Mouse (Mus musculus) liver, embryonic 12.5 days (tissue): Measurements from ENCODE around the gene Cldn10. TPM values are rescaled to one million over a fixed set of nuclear protein-coding genes. Genes with fewer than 3 reads are reported as not detected.
"Not testable (repeated sequence)": the region's sequence is repeated elsewhere in the genome, so short reads cannot be mapped to it uniquely, and the experiment has no call there.

Experiments used
- ATAC-seq: fragments of 200-750 bp; cut with Nextera tagmentation; 2 replicates; pipeline ENCODE4 v1.8.0; 2017; ENCODE audit warnings: moderate number of reproducible peaks, mild to moderate bottlenecking, moderate library complexity
- H3K27ac ChIP-seq: fragments of 300-500 bp; sonication (generic); 2 replicates; pipeline ENCODE4 v1.5.1; 2016; ENCODE audit warnings: mild to moderate bottlenecking
- H3K27me3 ChIP-seq: fragments of 300-500 bp; sonication (generic); replicated peaks from 2 replicates; pipeline ENCODE4 v1.6.1; 2016; ENCODE audit warnings: mild to moderate bottlenecking, moderate library complexity
- H3K36me3 ChIP-seq: fragments of 300-500 bp; sonication (generic); 2 replicates; pipeline ENCODE4 v1.6.1; 2016; ENCODE audit warnings: mild to moderate bottlenecking, moderate library complexity
- H3K4me1 ChIP-seq: fragments of 300-500 bp; sonication (generic); 2 replicates; pipeline ENCODE4 v1.6.1; 2016
- H3K4me2 ChIP-seq: fragments of 300-500 bp; sonication (generic); 2 replicates; pipeline ENCODE4 v1.6.1; 2016; ENCODE audit warnings: mild to moderate bottlenecking, moderate library complexity
- H3K4me3 ChIP-seq: fragments of 300-500 bp; sonication (generic); 2 replicates; pipeline ENCODE4 v1.5.1; 2016; ENCODE audit warnings: mild to moderate bottlenecking, moderate library complexity
- H3K9ac ChIP-seq: fragments of 300-500 bp; sonication (generic); 2 replicates; pipeline ENCODE4 v1.6.1; 2016; ENCODE audit warnings: mild to moderate bottlenecking, moderate library complexity
- H3K9me3 ChIP-seq: fragments of 300-500 bp; sonication (generic); replicated peaks from 2 replicates; pipeline ENCODE4 v1.6.1; 2016; ENCODE audit warnings: mild to moderate bottlenecking, moderate library complexity
- WGBS: fragments of 180-500 bp; shearing (Covaris S2); methylation state at CpG from one replicate; pipeline ENCODE4 v1.1.7; 2016; ENCODE audit not compliant: insufficient replicate concordance; 5-methylcytosine and 5-hydroxymethylcytosine counted together
- polyA plus RNA-seq: library from polyadenylated mRNA; unstranded; fragments of >200 nt; fragmentation: Nextera tagmentation; extraction: Ambion mirVana; gene quantifications from 2 replicates; pipeline ENCODE4 v1.2.1, GENCODE M21; 2016

Gene Cldn10
- polyA plus RNA-seq, 1 experiment from 2014 or later, result 0.30 TPM

DNA sequence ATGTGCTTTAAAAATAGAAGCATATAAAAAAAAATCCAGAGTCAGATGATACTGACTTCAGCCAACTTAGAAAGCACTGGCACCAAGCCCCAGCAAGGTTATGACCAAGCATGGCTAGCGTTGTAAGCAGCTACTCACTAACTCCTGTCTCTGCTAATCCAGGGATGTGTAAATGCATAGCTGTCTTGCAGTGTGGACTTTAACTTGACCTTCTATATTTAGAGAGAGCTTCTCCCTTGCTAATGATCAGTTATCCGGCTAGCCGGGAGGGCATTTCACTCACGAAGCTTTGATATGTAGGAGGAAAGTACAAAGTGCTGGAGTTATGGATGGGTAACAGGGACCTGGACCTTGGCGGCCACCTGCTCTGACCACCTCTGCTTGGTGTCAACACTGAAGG is 19.9 kb downstream of the Cldn10 start:
- peaks cover 4% of the 10 kb centered on the region; the same call in 1 of the 2 replicates for H3K27me3 ChIP-seq

DNA sequence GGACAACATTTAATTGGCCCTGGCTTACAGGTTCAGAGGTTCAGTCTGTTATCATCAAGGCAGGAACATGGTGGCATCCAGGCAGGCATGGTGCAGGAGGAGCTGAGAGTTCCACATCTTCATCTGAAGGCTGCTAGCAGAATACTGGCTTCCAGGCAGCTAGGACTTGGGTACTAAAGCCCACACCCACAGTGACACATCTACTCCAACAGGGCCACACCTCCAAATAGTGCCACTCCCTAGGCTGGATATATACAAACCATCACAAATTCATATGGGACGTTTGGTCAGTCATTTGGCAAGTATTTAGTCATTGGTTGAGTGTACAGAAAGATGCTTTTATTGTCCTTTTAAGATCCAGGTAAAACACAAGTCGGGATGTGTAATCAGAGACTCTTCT is 20.5 kb downstream of the Cldn10 start:
- peak; percentile 78 for ATAC-seq
- H3K9me3 ChIP-seq, H3K9ac ChIP-seq, H3K36me3 ChIP-seq, H3K4me3 ChIP-seq, H3K27ac ChIP-seq, H3K27me3 ChIP-seq: not testable (repeated sequence)
- 60% methylated on average over 2 of the region's 2 CpGs for WGBS
- peak overlapping the region; percentile 40 for H3K4me2 ChIP-seq
- H3K4me1 ChIP-seq, result peaks cover 56% of the 10 kb centered on the region

More for the DNA sequence above, 19.9 kb downstream of the Cldn10 start:
- no peak overlapping the region for H3K9ac ChIP-seq
- no peak overlapping the region for H3K27ac ChIP-seq
- H3K9me3 ChIP-seq, result no peaks in the 10 kb centered on the region
- ATAC-seq, result 0 out of 2 replicates have a peak, but pooled peaks have one; percentile 8
- peaks cover 56% of the 10 kb centered on the region for H3K4me1 ChIP-seq
- H3K4me2 ChIP-seq, result peak overlapping the region; percentile 40
- H3K4me3 ChIP-seq, result no peak overlapping the region
- no peaks in the 10 kb centered on the region for H3K36me3 ChIP-seq
- WGBS, result 85% methylated on average over 5 of the region's 5 CpGs

DNA sequence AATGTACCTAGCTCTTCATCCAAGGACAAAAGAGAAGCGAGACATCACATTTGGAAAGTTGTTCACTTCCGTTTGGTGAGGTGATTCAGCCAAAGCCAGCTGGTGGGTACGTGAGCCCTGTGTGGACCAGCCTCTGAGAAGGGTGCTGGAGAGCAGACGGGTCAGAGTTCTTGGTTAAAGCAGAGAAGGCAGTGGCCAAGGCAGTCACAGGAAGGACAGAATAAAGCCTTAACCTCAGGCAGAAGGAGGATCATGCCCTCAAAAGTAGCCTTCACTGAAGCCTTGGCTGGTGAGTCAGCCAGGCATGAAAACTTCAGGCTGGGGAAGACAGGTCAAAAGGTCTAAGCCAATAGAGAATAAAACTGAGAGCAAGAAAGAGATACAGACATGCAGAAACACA is 22.0 kb downstream of the Cldn10 start:
- ATAC-seq, result no peak
- no peaks in the 10 kb centered on the region for H3K9me3 ChIP-seq
- peaks cover 50% of the 10 kb centered on the region for H3K4me1 ChIP-seq
- no peaks in the 10 kb centered on the region for H3K36me3 ChIP-seq
- H3K27me3 ChIP-seq, result peaks cover 17% of the 10 kb centered on the region; the same call in 1 of the 2 replicates
- H3K4me3 ChIP-seq, result no peak overlapping the region
- H3K27ac ChIP-seq, result no peak overlapping the region
- 57% methylated on average over 4 of the region's 4 CpGs for WGBS
- H3K9ac ChIP-seq, result no peak overlapping the region
- H3K4me2 ChIP-seq, result no peak overlapping the region

DNA sequence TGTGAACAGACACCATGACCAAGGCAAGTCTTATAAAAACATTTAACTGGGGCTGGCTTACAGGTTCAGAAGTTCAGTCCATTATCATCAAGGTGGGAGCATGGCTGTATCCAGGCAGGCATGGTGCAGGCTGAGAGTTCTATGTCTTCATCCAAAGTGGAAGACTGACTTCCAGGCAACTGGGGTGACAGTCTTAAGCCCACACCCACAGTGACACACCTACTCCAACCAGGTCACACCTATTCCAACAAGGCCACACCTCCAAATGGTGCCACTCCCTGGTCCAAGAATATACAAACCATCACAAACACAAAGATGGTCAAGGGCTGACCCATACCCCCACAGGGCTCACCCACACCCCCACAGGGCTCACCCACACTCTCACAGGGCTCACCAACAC is 23.5 kb downstream of the Cldn10 start:
- H3K9me3 ChIP-seq, H3K36me3 ChIP-seq, H3K9ac ChIP-seq, H3K27ac ChIP-seq, H3K4me3 ChIP-seq: not testable (repeated sequence)
- peaks cover 20% of the 10 kb centered on the region; the same call in 1 of the 2 replicates for H3K27me3 ChIP-seq
- H3K4me1 ChIP-seq, result peaks cover 50% of the 10 kb centered on the region
- peak; percentile 58 for ATAC-seq
- H3K4me2 ChIP-seq, result peak overlapping the region; percentile 37; the same call in 1 of the 2 replicates

DNA sequence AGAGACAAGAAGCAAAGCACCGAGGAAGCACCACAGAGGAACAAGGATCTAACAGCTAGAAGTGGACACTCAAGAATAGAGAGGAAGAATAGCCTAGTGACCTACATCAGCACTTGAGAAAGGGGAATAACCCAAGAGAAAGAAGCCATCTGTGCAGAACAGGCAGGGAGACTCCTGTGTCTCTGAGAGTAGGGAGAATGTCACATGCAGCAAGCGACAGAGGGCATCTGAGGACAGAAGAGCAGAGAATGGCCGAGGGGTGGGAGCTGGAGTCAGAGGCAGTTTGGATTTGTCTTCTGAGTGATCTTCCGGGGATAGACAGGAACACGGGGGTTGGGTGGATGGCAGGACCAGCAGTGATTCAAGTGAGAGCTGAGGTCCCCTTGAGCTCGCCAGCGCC is 25.4 kb downstream of the Cldn10 start:
- Histone ChIP-seq H3K9ac (no peak overlapping the region), H3K4me2 (no peak overlapping the region), H3K36me3 (no peaks in the 10 kb centered on the region), H3K4me1 (peaks cover 33% of the 10 kb centered on the region), H3K27ac (no peak overlapping the region), H3K9me3 (peaks cover 6% of the 10 kb centered on the region; the same call in 1 of the 2 replicates), H3K27me3 (peaks cover 20% of the 10 kb centered on the region; the same call in 1 of the 2 replicates), H3K4me3 (no peak overlapping the region)
- ATAC-seq, result no peak
- 68% methylated on average over 7 of the region's 7 CpGs for WGBS

DNA sequence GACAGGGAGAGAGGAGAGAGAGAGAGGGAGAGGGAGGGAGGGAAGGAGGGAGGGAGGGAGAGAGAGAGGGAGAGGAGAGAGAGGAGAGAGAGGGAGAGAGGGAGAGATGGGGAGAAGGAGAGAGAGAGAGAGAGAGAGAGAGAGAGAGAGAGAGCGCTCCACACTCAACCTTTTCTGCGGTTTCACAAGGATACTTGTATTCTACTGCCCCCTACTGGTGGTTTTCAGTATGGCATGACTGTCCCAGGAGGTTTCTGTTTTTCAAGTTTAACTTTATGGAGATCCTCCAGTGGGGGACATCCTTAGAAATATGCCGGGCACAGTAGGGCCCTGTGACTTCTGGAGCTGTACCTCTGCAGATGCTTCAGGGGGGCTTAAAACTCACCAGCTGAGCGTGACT is 28.8 kb downstream of the Cldn10 start:
- H3K4me2 ChIP-seq, result peak overlapping the region; percentile 43
- peak; percentile 18; the same call in 1 of the 2 replicates for ATAC-seq
- 13% methylated on average over 4 of the region's 4 CpGs for WGBS

DNA sequence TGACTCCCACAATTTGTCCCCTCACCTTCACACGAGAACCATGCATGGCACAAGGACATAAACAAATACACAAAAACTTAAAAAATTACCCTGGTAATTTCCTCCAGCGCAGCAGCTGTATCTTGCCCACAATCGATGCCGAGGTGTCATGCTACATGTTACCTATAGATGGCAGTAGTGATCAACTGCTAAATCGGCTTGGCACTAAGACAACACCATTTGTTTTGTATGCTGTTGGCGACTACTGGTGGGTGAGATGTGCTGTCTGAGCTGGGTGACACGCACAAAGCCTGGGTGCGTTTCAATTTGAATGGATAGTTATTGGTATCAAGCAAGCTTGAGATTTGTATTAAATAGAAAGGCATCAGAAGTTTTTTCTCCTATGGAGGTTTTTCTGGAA is 32.4 kb downstream of the Cldn10 start:
- ATAC-seq, result peak; percentile 16; the same call in 1 of the 2 replicates
- Histone ChIP-seq H3K4me3 (no peak overlapping the region), H3K4me2 (no peak overlapping the region), H3K27me3 (peaks cover 13% of the 10 kb centered on the region; the same call in 1 of the 2 replicates), H3K9me3 (peaks cover 7% of the 10 kb centered on the region; the same call in 1 of the 2 replicates), H3K9ac (no peak overlapping the region), H3K27ac (no peak overlapping the region), H3K36me3 (no peaks in the 10 kb centered on the region), H3K4me1 (no peaks in the 10 kb centered on the region)
- WGBS, result 8% methylated on average over 8 of the region's 8 CpGs

More for the DNA sequence above, 28.8 kb downstream of the Cldn10 start:
- Histone ChIP-seq H3K9ac (peak overlapping the region; percentile 10; the same call in 1 of the 2 replicates), H3K4me1 (peaks cover 6% of the 10 kb centered on the region), H3K27ac (no peak overlapping the region), H3K27me3 (peaks cover 29% of the 10 kb centered on the region; the same call in 1 of the 2 replicates), H3K9me3 (peaks cover 7% of the 10 kb centered on the region; the same call in 1 of the 2 replicates), H3K36me3 (no peaks in the 10 kb centered on the region), H3K4me3 (peak overlapping the region; percentile 34)

DNA sequence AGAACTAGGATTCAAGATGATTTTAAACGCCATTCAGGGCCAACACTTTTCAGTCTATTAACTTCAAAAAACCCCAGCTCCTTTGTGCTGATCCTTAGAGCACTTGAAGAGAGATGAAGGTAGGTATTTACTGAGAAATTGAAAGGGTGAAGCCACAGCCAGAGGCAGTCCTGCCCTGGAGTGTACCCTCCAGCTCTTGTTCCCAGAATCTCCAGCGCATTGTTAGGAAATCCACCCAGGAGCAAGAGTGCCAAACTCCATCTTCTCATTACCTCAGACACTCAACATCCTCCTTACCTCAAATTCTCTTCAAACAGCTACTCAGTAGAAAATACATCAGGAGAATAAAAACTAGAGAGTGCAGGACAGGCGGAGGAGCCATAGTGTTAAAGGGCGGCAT is 35.1 kb downstream of the Cldn10 start:
- Histone ChIP-seq H3K27me3 (peaks cover 13% of the 10 kb centered on the region; the same call in 1 of the 2 replicates), H3K9me3 (peaks cover 4% of the 10 kb centered on the region; the same call in 1 of the 2 replicates), H3K4me3 (no peak overlapping the region), H3K4me2 (no peak overlapping the region), H3K4me1 (no peaks in the 10 kb centered on the region), H3K9ac (no peak overlapping the region), H3K27ac (no peak overlapping the region), H3K36me3 (no peaks in the 10 kb centered on the region)
- 81% methylated on average over 4 of the region's 4 CpGs for WGBS
- ATAC-seq, result no peak

DNA sequence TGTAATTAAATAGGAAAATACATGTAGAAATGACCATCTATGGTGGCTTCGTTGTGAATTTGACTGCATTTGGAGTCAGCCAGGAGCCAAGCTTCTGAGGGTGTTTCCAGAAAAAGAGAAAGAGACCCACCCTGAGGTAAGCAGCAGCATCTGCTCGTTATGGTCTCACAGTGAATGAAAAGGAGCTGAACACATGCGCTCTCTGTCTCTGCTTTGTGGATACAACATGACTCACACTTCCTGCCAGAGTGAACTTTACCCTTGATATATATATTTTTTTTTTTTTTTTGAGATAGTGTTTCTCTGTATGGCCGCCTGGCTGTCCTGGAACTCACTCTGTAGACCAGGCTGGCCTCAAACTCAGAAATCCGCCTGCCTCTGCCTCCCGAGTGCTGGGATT is 35.6 kb downstream of the Cldn10 start:
- no peak overlapping the region for H3K27ac ChIP-seq
- no peak overlapping the region for H3K4me2 ChIP-seq
- no peaks in the 10 kb centered on the region for H3K36me3 ChIP-seq
- ATAC-seq, result no peak
- H3K4me1 ChIP-seq, result no peaks in the 10 kb centered on the region
- peaks cover 13% of the 10 kb centered on the region; the same call in 1 of the 2 replicates for H3K27me3 ChIP-seq
- no peak overlapping the region for H3K9ac ChIP-seq
- 54% methylated on average over 6 of the region's 6 CpGs for WGBS
- H3K4me3 ChIP-seq, result no peak overlapping the region
- no peaks in the 10 kb centered on the region for H3K9me3 ChIP-seq

DNA sequence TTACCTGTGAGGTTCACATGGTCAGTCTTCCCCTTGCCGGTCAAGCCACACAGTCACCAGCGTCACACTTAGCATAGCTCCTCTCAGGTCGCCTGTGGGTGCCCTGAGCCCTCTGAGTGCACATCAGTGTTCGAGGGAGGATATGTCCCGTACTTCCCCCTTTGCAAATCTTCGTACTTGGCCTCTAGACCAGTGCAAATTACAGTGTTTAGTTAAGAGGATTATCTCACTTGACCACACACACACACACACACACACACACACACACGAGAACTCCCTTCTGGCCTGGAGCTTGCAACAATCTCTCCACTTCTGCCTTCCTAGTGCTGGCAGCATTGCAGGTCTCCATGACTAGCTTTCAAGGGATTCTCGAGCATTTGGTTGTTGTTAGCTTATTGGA is 38.6 kb downstream of the Cldn10 start:
- Histone ChIP-seq H3K9me3 (no peaks in the 10 kb centered on the region), H3K4me3 (no peak overlapping the region), H3K9ac (no peak overlapping the region), H3K27ac (no peak overlapping the region), H3K27me3 (no peaks in the 10 kb centered on the region), H3K4me1 (0 out of 2 replicates have a peak, but pooled peaks cover 3% of the 10 kb centered on the region), H3K4me2 (no peak overlapping the region), H3K36me3 (no peaks in the 10 kb centered on the region)
- ATAC-seq, result no peak
- 57% methylated on average over 8 of the region's 8 CpGs for whole genome bisulfite sequencing

DNA sequence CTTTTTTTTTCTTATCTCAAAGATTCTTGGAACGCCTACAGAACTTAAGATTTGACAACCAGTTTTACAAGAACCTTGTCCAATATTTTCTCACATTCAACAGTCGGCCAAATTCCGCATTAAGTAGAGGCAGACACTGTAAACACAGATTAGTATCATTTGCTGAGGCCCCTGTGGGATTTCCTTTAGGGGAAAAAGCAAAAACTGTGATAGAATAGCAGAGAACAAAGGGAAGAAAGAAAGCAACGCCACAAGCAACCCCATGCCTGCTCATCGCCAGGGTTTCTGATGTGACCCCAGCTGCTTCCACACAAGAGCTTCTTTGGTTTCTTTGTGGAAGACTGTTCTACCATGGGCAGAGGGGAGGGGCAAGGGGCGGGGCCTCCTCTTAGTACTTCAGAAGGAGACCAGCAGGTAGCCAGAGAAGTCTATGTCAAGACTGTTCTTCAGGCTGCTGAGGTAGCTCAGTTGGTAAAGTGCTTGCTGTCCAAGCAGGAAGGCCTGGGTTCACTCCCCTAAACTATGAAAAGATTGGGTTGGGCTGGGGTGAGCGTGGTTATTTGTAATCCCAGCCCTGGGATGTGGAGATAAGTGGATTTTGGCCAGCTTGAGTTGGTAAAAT is 39.7 kb downstream of the Cldn10 start:
- ATAC-seq, result no peak
- 50% methylated on average over 7 of the region's 7 CpGs for WGBS
- Histone ChIP-seq H3K27ac (no peak overlapping the region), H3K4me3 (no peak overlapping the region), H3K27me3 (no peaks in the 10 kb centered on the region), H3K4me2 (no peak overlapping the region), H3K4me1 (0 out of 2 replicates have a peak, but pooled peaks cover 3% of the 10 kb centered on the region), H3K9ac (no peak overlapping the region), H3K36me3 (no peaks in the 10 kb centered on the region), H3K9me3 (no peaks in the 10 kb centered on the region)

DNA sequence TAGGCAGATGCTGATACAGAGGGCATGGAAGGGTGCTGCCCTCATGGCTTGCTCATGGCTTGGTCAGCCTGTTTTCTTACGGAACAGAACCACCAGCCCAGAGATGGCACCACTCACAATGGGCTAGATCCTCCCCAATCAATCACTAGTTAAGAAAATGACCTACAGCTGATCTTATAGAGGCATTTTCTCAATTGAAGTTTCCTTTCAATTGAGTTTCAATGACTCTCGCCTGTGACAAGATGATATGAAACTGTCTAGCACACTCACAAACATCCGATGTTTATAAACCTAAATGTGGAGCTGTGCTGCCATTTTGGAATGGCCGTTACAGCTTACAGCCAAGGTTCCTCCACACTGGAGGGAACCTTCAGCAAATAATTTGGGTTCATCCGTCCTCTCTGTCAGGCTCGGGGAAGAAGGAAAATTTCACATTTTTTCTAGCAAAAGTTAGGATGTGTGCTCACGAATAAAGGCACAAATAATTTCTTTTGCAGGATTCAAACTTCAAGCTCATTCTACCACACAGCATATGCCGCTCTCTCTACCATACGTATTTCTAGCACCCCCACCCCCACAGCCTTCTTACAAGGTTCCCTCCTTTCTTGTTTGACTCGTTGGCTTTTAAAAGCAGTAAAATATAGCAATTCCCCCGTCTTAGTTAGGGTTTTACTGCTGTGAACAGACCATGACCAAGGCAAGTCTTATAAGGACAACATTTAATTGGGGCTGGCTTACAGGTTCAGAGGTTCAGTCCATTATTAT is 41.8 kb downstream of the Cldn10 start:
- Histone ChIP-seq H3K9me3 (no peaks in the 10 kb centered on the region), H3K4me1 (0 out of 2 replicates have a peak, but pooled peaks cover 3% of the 10 kb centered on the region), H3K27ac (no peak overlapping the region), H3K9ac (no peak overlapping the region), H3K4me3 (no peak overlapping the region), H3K36me3 (no peaks in the 10 kb centered on the region), H3K27me3 (no peaks in the 10 kb centered on the region), H3K4me2 (no peak overlapping the region)
- WGBS, result 73% methylated on average over 11 of the region's 11 CpGs
- ATAC-seq, result no peak
